In the genomic region with DNA sequence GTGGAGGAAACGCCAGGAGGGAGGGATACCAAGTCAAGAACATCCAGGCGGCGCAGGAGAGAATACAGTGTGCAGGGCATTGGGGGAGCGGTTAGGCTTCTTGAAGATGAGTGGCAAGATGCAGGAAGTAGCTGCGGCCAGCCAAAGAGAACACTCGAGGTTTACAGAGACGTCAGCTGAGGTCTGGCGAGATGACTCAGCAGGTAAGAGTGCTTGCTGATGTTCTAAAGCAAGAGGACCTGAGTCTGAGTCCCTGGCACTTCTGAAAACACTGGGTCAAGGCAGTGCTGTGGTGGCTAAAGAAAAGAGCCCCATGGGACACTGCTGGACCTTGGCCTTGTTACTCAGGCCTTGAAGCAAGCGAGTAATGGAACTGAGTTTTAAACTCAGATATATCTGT, we compare ENCODE assay signal across 12 mouse cellular contexts.
DNase-seq lines count a peak whose midpoint lies in the region; ATAC-seq lines count a peak whose summit lies in the region.
"Had no signal": no experiment of that assay in that cellular context is flagged by ENCODE, and none has a peak within 500 bp of the region (broad histone marks: within the 10 kb centered on the region; RNA-seq: fewer than 3 reads in every experiment).

No protein-coding gene starts in this region.

- DNase-seq in 3T3-L1 (ENCODE audit: low read depth, low spot score) = peak; percentile 31
- DNase-seq in CD4-positive, CD25-positive, alpha-beta regulatory T cell, adult 2 months (ENCODE audit: low read depth, low spot score) = peak; percentile 83
- DNase-seq in natural killer cell, adult 2 months (ENCODE audit: low spot score in 2 of 2) = peak; percentile 66 to 81
- no peak for DNase-seq in layer of hippocampus, adult 11-12 months (ENCODE audit: low spot score)
- DNase-seq in left cerebral cortex, adult 11 months (ENCODE audit: low spot score) = no peak
- no peak for DNase-seq in kidney, adult 11 months
- DNase-seq: cerebellum, adult 11-12 months; heart, postnatal 10 days; midbrain, embryonic 14.5 days; right cerebral cortex, postnatal 4 days had no signal

- ATAC-seq in hematopoietic stem cell, adult 5-6 weeks (replicated peaks in 1 of 2; ENCODE audit: insufficient read depth in 1 of 2, low FRiP score in 2 of 2, low TSS enrichment in 1 of 2, low read depth in 1 of 2, poor library complexity in 2 of 2, severe bottlenecking in 2 of 2) = peak; percentile 92 to 94
- ATAC-seq: intestine, postnatal 0 days had no signal

Comparison
In these comparisons a context has a peak if more than half of its experiments do, and no peak if none do; other contexts are left out.
1. DNase-seq: peak in 3T3-L1 (single experiment), CD4-positive, CD25-positive, alpha-beta regulatory T cell, adult 2 months (single experiment) and natural killer cell, adult 2 months (2 of 2); none in layer of hippocampus, adult 11-12 months (single experiment), left cerebral cortex, adult 11 months (single experiment) and kidney, adult 11 months (single experiment).